Mouse (Mus musculus) retina, adult 2 months (tissue): Measurements from ENCODE around the gene Mlh1.

Experiments
- DNase-seq: peaks from one replicate; pipeline ENCODE4 v3.0.0-alpha.2; 2012; ENCODE audit warnings: low read depth, low spot score

Mlh1 gene

GRCm38 (mm10) chr9:111271434-111272160 lies at the start of gene Mlh1, which contains the start of gene Epm2aip1:
Gene Mlh1, minus strand, starts transcription at chr9:111271791.
Gene Epm2aip1, plus strand, starts transcription at chr9:111271929.
- DNase-seq: peak; percentile 100

- DNase-seq: no peak
These were observed 49.3 kb upstream of the Mlh1 start for GRCm38 (mm10) chr9:111320912-111321311.

GRCm38 (mm10) chr9:111314219-111314618 lies 42.6 kb upstream of the Mlh1 start:
- DNase-seq: no peak

- no peak for DNase-seq
These were observed 42.2 kb upstream of the Mlh1 start for GRCm38 (mm10) chr9:111313793-111314192.

GRCm38 (mm10) chr9:111313299-111313698 lies 41.7 kb upstream of the Mlh1 start:
- no peak for DNase-seq

- DNase-seq: no peak
These were observed 41.0 kb upstream of the Mlh1 start for GRCm38 (mm10) chr9:111312442-111313141.

GRCm38 (mm10) chr9:111311843-111312441 lies 40.4 kb upstream of the Mlh1 start:
- no peak for DNase-seq

- DNase-seq: no peak
These were observed 39.6 kb upstream of the Mlh1 start, which contains the start of gene Trank1 for GRCm38 (mm10) chr9:111311031-111311842. Gene Trank1, plus strand, starts transcription at chr9:111311739.

- DNase-seq: no peak
These were observed 34.6 kb upstream of the Mlh1 start for GRCm38 (mm10) chr9:111306142-111306541.

- DNase-seq: no peak
These were observed 32.4 kb upstream of the Mlh1 start for GRCm38 (mm10) chr9:111304036-111304435.

- DNase-seq: no peak
These were observed 30.7 kb upstream of the Mlh1 start for GRCm38 (mm10) chr9:111302196-111302831.

GRCm38 (mm10) chr9:111298606-111299005 lies 27.0 kb upstream of the Mlh1 start:
- no peak for DNase-seq

GRCm38 (mm10) chr9:111296433-111296832 lies 24.8 kb upstream of the Mlh1 start:
- no peak for DNase-seq

- no peak for DNase-seq
These were observed 23.7 kb upstream of the Mlh1 start for GRCm38 (mm10) chr9:111295323-111295722.

- no peak for DNase-seq
These were observed 23.3 kb upstream of the Mlh1 start for GRCm38 (mm10) chr9:111294911-111295310.

- DNase-seq: no peak
These were observed 21.6 kb upstream of the Mlh1 start for GRCm38 (mm10) chr9:111293234-111293633.

- DNase-seq: no peak
These were observed 19.0 kb upstream of the Mlh1 start for GRCm38 (mm10) chr9:111290539-111291100.

GRCm38 (mm10) chr9:111289832-111290339 lies 18.3 kb upstream of the Mlh1 start:
- DNase-seq: peak; percentile 65

- DNase-seq: no peak
These were observed 17.8 kb upstream of the Mlh1 start for GRCm38 (mm10) chr9:111289294-111289831.

- no peak for DNase-seq
These were observed 16.4 kb upstream of the Mlh1 start for GRCm38 (mm10) chr9:111287956-111288355.
